Mouse (Mus musculus) erythroblast, embryonic 14.5 days (primary cell): ENCODE data around the gene Gclm. TPM values are rescaled to one million over a fixed set of nuclear protein-coding genes. Genes with fewer than 3 reads are reported as not detected.

Source experiments
- H3K27me3 ChIP-seq: 2 replicates; pipeline ENCODE4 v1.6.1; 2012; ENCODE audit warnings: inconsistent platforms; ENCODE audit not compliant: control insufficient read depth
- H3K36me3 ChIP-seq: 2 replicates; pipeline ENCODE4 v1.6.1; 2012; ENCODE audit warnings: mild to moderate bottlenecking, inconsistent platforms; ENCODE audit not compliant: control insufficient read depth
- H3K4me1 ChIP-seq: 2 replicates; pipeline ENCODE4 v1.6.1; 2012; ENCODE audit warnings: inconsistent platforms; ENCODE audit not compliant: control insufficient read depth
- H3K4me3 ChIP-seq: replicated peaks from 2 replicates; pipeline ENCODE3; 2012; ENCODE audit warnings: moderate library complexity, mild to moderate bottlenecking, inconsistent platforms
- H3K9me3 ChIP-seq: 2 replicates; pipeline ENCODE4 v1.6.1; 2012; ENCODE audit warnings: low read length, inconsistent platforms, mixed read lengths; ENCODE audit not compliant: control insufficient read depth
- GATA1 ChIP-seq: IDR thresholded peaks from 2 replicates; pipeline ENCODE4 v1.6.1; 2012; ENCODE audit warnings: low read length, inconsistent platforms, mixed read lengths
- TAL1 ChIP-seq: IDR thresholded peaks from 3 replicates; pipeline ENCODE4 v1.6.1; 2012; ENCODE audit warnings: low read length, inconsistent platforms, mixed read lengths
- polyA plus RNA-seq: library from polyadenylated mRNA; stranded (reverse); fragments of >175 nt; gene quantifications from 2 replicates; pipeline ENCODE4 v1.2.3, GENCODE M21; 2012

Gene Gclm
- polyA plus RNA-seq, 1 experiment: 137 TPM

DNA sequence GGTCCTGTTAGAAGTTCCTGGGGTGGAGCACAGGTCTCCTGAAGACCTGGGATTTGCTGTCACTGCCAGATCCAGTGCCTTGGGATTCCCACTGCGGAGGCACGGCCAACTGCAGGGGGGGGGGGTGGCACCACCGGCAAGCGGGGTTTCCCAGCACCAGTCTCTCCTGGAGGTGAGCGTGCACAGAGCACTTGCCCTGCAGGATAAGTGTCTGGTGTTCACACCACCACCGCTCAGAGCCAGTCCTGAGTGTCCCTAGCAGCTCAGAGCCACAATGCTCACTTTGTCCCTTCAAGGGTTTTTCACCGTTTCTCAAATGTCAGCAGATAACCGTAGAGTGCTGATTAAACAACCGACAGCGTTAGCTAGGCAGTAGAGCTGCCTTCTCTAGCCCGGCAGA is 71.3 kb downstream of the Gclm start:
- Histone ChIP-seq H3K4me3 (no peak overlapping the region), H3K9me3 (no peaks in the 10 kb centered on the region), H3K36me3 (no peaks in the 10 kb centered on the region), H3K27me3 (no peaks in the 10 kb centered on the region; the same call in 1 of the 2 replicates), H3K4me1 (no peaks in the 10 kb centered on the region)
- no peak for TF ChIP-seq TAL1
- no peak for TF ChIP-seq GATA1

GRCm38 (mm10) chr3:122317339-122317738 is 72.0 kb downstream of the Gclm start:
- Histone ChIP-seq H3K9me3 (no peaks in the 10 kb centered on the region), H3K27me3 (no peaks in the 10 kb centered on the region; the same call in 1 of the 2 replicates)

More at GRCm38 (mm10) chr3:122317339-122317738, 72.0 kb downstream of the Gclm start:
- Histone ChIP-seq H3K4me1 (no peaks in the 10 kb centered on the region), H3K36me3 (no peaks in the 10 kb centered on the region), H3K4me3 (no peak overlapping the region)
- no peak for TF ChIP-seq GATA1
- no peak for TF ChIP-seq TAL1

Other genes with a start within 250 kb of the Gclm start
- gene Abca4, start 201.1 kb upstream of the Gclm start, polyA plus RNA-seq: 0.05 and 0.07 TPM in 2 replicates
- gene Dnttip2, start 28.8 kb downstream of the Gclm start, polyA plus RNA-seq: 0.62 and 0.87 TPM in 2 replicates
- gene Bcar3, start 48.6 kb downstream of the Gclm start, polyA plus RNA-seq: 0.04 TPM in 1 of 2 replicates, not detected in the other